Mouse (Mus musculus) bone marrow macrophage, adult 2 months (primary cell): ENCODE results near the gene Crybb3.

Experiments used
- CTCF ChIP-seq: IDR thresholded peaks from 2 replicates; pipeline ENCODE4 v1.5.1; 2012; ENCODE audit warnings: low read depth, mild to moderate bottlenecking, low read length, moderate library complexity
- POLR2A ChIP-seq: IDR thresholded peaks from 2 replicates; pipeline ENCODE4 v1.6.1; 2012; ENCODE audit warnings: mild to moderate bottlenecking, low read depth, low read length, borderline replicate concordance

GRCm38 (mm10) chr5:113106594-113106993, 25.2 kb upstream of the Crybb3 start:
- TF ChIP-seq CTCF = no peak
- no peak for TF ChIP-seq POLR2A
